Mouse (Mus musculus): ENCODE measurements around the gene Dmrtc2. TPM values are rescaled to one million over a fixed set of nuclear protein-coding genes. Genes with fewer than 3 reads are reported as not detected.
"Not testable (repeated sequence)": the region's sequence is repeated elsewhere in the genome, so short reads cannot be mapped to it uniquely, and the experiment has no call there.

Dmrtc2 gene
- not detected for total RNA-seq (2021)
- long read RNA-seq, experiment 1, result 0 reads
- long read RNA-seq, experiment 2, result 0 reads

- intact Hi-C loops (cut with DNase I), result no loop called here
- Histone ChIP-seq H3K27ac (no peak within 1 kb of the TSS), H3K4me3 (no peak within 1 kb of the TSS)
- no peak for DNase-seq
- TF ChIP-seq CTCF (IDR thresholded peaks at IDR 0.05), result no peak
Measured at GRCm38 (mm10) chr7:24869532-24870165, at the start of gene Dmrtc2, which contains the start of gene Lypd4. Dmrtc2 (plus strand) TSS chr7:24870057. Lypd4 (minus strand) TSS chr7:24869941.

- DNase-seq, result no peak
- Histone ChIP-seq H3K27ac (no peak overlapping the region), H3K4me3 (no peak overlapping the region)
- no peak for TF ChIP-seq CTCF (IDR thresholded peaks at IDR 0.05)
- intact Hi-C loops (cut with DNase I), result no loop called here
Measured at GRCm38 (mm10) chr7:24824452-24824851, 45.4 kb upstream of the Dmrtc2 start.

- H3K27ac ChIP-seq, result no peak overlapping the region
- no peak for DNase-seq
- no peak overlapping the region for H3K4me3 ChIP-seq
- no peak for TF ChIP-seq CTCF (IDR thresholded peaks at IDR 0.05)
- intact Hi-C loops (cut with DNase I), result no loop called here
Measured at GRCm38 (mm10) chr7:24827181-24827580, 42.7 kb upstream of the Dmrtc2 start.

GRCm38 (mm10) chr7:24838732-24839409 is 31.0 kb upstream of the Dmrtc2 start:
- intact Hi-C loops (cut with DNase I); DNase-seq; H3K4me3 ChIP-seq; H3K27ac ChIP-seq: not testable (repeated sequence)

- DNase-seq, result no peak
- no peak for TF ChIP-seq CTCF (IDR thresholded peaks at IDR 0.05)
- H3K27ac ChIP-seq, result no peak overlapping the region
- no peak overlapping the region for H3K4me3 ChIP-seq
- intact Hi-C loops (cut with DNase I), result no loop called here
Measured at GRCm38 (mm10) chr7:24839410-24839808, 30.4 kb upstream of the Dmrtc2 start.

GRCm38 (mm10) chr7:24840331-24840730 is 29.5 kb upstream of the Dmrtc2 start:
- no peak for TF ChIP-seq CTCF (IDR thresholded peaks at IDR 0.05)
- no peak overlapping the region for H3K4me3 ChIP-seq

GRCm38 (mm10) chr7:24841009-24841408 is 28.8 kb upstream of the Dmrtc2 start:
- no peak for DNase-seq
- no peak for TF ChIP-seq CTCF (IDR thresholded peaks at IDR 0.05)
- Histone ChIP-seq H3K4me3 (no peak overlapping the region), H3K27ac (no peak overlapping the region)
- intact Hi-C loops (cut with DNase I), result no loop called here

More at GRCm38 (mm10) chr7:24840331-24840730, 29.5 kb upstream of the Dmrtc2 start:
- intact Hi-C loops (cut with DNase I), result no loop called here
- H3K27ac ChIP-seq, result no peak overlapping the region
- DNase-seq, result no peak

- no peak for DNase-seq
- H3K4me3 ChIP-seq, result no peak overlapping the region
- intact Hi-C loops (cut with DNase I), result no loop called here
- H3K27ac ChIP-seq, result no peak overlapping the region
- no peak for TF ChIP-seq CTCF (IDR thresholded peaks at IDR 0.05)
Measured at GRCm38 (mm10) chr7:24844144-24844543, 25.7 kb upstream of the Dmrtc2 start.

GRCm38 (mm10) chr7:24845181-24845580 is 24.7 kb upstream of the Dmrtc2 start:
- intact Hi-C loops (cut with DNase I), result no loop called here

GRCm38 (mm10) chr7:24845713-24846112 is 24.1 kb upstream of the Dmrtc2 start:
- Histone ChIP-seq H3K4me3 (no peak overlapping the region), H3K27ac (no peak overlapping the region)
- DNase-seq, result no peak
- intact Hi-C loops (cut with DNase I), result no loop called here
- no peak for TF ChIP-seq CTCF (IDR thresholded peaks at IDR 0.05)

More at GRCm38 (mm10) chr7:24845181-24845580, 24.7 kb upstream of the Dmrtc2 start:
- no peak overlapping the region for H3K27ac ChIP-seq
- no peak overlapping the region for H3K4me3 ChIP-seq
- TF ChIP-seq CTCF (IDR thresholded peaks at IDR 0.05), result no peak
- no peak for DNase-seq

GRCm38 (mm10) chr7:24846576-24846975 is 23.3 kb upstream of the Dmrtc2 start:
- H3K27ac ChIP-seq; intact Hi-C loops (cut with DNase I); DNase-seq; H3K4me3 ChIP-seq: not testable (repeated sequence)

GRCm38 (mm10) chr7:24850162-24850561 is 19.7 kb upstream of the Dmrtc2 start:
- H3K4me3 ChIP-seq, result no peak overlapping the region
- no peak overlapping the region for H3K27ac ChIP-seq
- TF ChIP-seq CTCF (IDR thresholded peaks at IDR 0.05), result no peak
- intact Hi-C loops (cut with DNase I), result no loop called here
- DNase-seq, result no peak

- no peak overlapping the region for H3K4me3 ChIP-seq
- DNase-seq, result no peak
- TF ChIP-seq CTCF (IDR thresholded peaks at IDR 0.05), result no peak
- intact Hi-C loops (cut with DNase I), result no loop called here
- H3K27ac ChIP-seq, result no peak overlapping the region
Measured at GRCm38 (mm10) chr7:24850899-24851303, 19.0 kb upstream of the Dmrtc2 start.

All from gastrocnemius, adult 2 months (tissue).